Comparison of ENCODE assay signal across 26 mouse cellular contexts in the genomic region with DNA sequence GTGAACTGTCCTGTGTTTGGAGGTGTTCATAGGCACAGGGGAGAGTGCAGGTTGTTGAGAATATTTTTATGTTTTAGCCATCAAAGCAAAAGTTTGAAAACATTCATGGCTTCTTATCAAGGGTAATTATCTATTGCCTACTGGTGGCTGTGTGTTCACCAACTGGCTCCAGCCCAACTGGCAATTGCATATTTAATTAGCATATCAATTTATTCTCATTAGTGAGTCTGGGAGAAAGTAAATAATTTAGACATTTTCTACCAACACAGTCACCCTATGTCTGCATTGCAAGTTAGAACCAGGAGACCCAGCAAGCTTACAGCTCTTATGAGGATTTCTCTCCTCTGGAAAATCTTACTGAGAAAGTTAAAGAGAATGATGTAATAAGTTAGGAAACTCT.
"Had no signal": no experiment of that assay in that cellular context is flagged by ENCODE, and none has a peak within 500 bp of the region (broad histone marks: within the 10 kb centered on the region; RNA-seq: fewer than 3 reads in every experiment).

No protein-coding gene starts in this region.

- DNase-seq: gastrocnemius, postnatal 14 days; gastrocnemius, postnatal 36 days; heart, adult 11 months; heart, adult 2 months; heart, postnatal 14 days; heart, postnatal 36 days; kidney, adult 11 months; kidney, adult 2 months; kidney, adult 9 months; kidney, postnatal 14 days; kidney, postnatal 36 days; layer of hippocampus, postnatal 36 days; left cerebral cortex, postnatal 4 days had no signal

- H3K4me2 ChIP-seq: heart, embryonic 11.5 days; heart, embryonic 13.5 days; heart, embryonic 15.5 days; hindbrain, embryonic 13.5 days; hindbrain, embryonic 15.5 days; kidney, embryonic 15.5 days; limb, embryonic 13.5 days; limb, embryonic 15.5 days; liver, embryonic 12.5 days had no signal

- H3K36me3 ChIP-seq: heart, embryonic 13.5 days; heart, embryonic 15.5 days; hindbrain, embryonic 13.5 days; hindbrain, embryonic 15.5 days; kidney, embryonic 15.5 days; limb, embryonic 13.5 days; limb, embryonic 15.5 days; liver, embryonic 12.5 days had no signal

- H3K4me3 ChIP-seq: heart, adult 2 months; heart, embryonic 13.5 days; heart, embryonic 15.5 days; hindbrain, embryonic 13.5 days; hindbrain, embryonic 15.5 days; kidney, embryonic 15.5 days; layer of hippocampus, adult 2 months; limb, embryonic 13.5 days; limb, embryonic 15.5 days; liver, embryonic 12.5 days had no signal

- H3K9ac ChIP-seq: heart, embryonic 13.5 days; heart, embryonic 15.5 days; hindbrain, embryonic 13.5 days; hindbrain, embryonic 15.5 days; kidney, embryonic 15.5 days; limb, embryonic 13.5 days; limb, embryonic 15.5 days; liver, embryonic 12.5 days had no signal

- H3K27me3 ChIP-seq: heart, embryonic 13.5 days; heart, embryonic 15.5 days; hindbrain, embryonic 13.5 days; hindbrain, embryonic 15.5 days; kidney, embryonic 15.5 days; limb, embryonic 13.5 days; limb, embryonic 15.5 days; liver, embryonic 12.5 days had no signal

- ATAC-seq: hindbrain, postnatal 0 days; intestine, embryonic 16.5 days; liver, embryonic 12.5 days had no signal

- H3K4me1 ChIP-seq: heart, embryonic 13.5 days; heart, embryonic 15.5 days; hindbrain, embryonic 13.5 days; hindbrain, embryonic 15.5 days; kidney, embryonic 15.5 days; limb, embryonic 13.5 days; limb, embryonic 15.5 days; liver, embryonic 12.5 days had no signal

- H3K27ac ChIP-seq: heart, adult 2 months; heart, embryonic 13.5 days; heart, embryonic 15.5 days; hindbrain, embryonic 13.5 days; hindbrain, embryonic 15.5 days; hindbrain, postnatal 0 days; kidney, embryonic 15.5 days; kidney, postnatal 0 days; layer of hippocampus, adult 2 months; limb, embryonic 13.5 days; limb, embryonic 15.5 days; liver, embryonic 12.5 days had no signal

- H3K9me3 ChIP-seq: heart, embryonic 13.5 days; heart, embryonic 15.5 days; hindbrain, embryonic 13.5 days; hindbrain, embryonic 15.5 days; kidney, embryonic 15.5 days; limb, embryonic 13.5 days; limb, embryonic 15.5 days had no signal
